Mouse (Mus musculus) gastrocnemius, postnatal 36 days (tissue): Measurements from ENCODE around the gene Tldc1. TPM values are rescaled to one million over a fixed set of nuclear protein-coding genes. Genes with fewer than 3 reads are reported as not detected.

Experiments
- DNase-seq, 2 experiments: peaks; one replicate each; pipeline ENCODE4 v3.0.0; 2022
- intact Hi-C: fragments of 180-260 bp; cut with DNase I; formaldehyde crosslinking; loops from one replicate; pipeline ENCODE4 v1.15.1; 2025
- total RNA-seq, 2 experiments: library from RNA; stranded (reverse); gene quantifications; 2 replicates each; pipeline ENCODE4 v1.2.3; 2021

Gene Tldc1
- total RNA-seq, 2 experiments from 2014 or later: 3.7 to 4.9 TPM

DNA sequence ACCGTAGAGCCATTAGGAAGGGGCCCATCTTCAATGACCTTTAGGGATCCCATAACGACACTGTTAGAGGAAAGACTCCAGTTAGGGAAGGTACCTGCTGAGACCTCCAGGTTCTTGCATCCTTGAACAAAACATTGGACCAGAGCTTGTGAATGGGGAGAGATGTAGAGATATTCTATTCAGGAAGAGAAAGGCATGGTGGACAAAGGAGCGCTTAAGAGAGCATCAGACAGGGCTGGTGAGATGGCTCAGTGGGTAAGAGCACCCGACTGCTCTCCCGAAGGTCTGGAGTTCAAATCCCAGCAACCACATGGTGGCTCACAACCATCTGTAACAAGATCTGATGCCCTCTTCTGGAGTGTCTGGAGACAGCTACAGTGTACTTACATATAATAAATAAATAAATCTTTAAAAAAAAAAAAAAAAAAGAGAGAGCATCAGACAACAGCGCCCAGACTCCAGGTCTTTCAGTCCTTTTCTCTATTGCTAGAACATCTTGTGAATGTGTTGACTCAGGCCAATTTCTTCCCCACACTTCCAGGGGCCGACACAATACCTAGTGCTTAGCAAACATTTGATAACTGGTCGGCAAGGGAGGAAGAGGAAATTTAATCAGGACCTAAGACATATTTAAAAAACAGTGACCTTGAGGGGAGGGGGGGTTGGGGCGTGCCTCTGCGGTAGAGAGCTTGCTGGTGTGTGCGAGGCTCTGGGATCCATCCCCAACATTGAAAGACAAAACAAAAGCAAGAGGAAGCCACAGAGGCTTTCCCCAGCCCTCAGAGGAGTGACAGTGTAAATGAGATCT lies 40.9 kb downstream of the Tldc1 start:
- no peak for DNase-seq
- intact Hi-C loops: no loop called here

DNA sequence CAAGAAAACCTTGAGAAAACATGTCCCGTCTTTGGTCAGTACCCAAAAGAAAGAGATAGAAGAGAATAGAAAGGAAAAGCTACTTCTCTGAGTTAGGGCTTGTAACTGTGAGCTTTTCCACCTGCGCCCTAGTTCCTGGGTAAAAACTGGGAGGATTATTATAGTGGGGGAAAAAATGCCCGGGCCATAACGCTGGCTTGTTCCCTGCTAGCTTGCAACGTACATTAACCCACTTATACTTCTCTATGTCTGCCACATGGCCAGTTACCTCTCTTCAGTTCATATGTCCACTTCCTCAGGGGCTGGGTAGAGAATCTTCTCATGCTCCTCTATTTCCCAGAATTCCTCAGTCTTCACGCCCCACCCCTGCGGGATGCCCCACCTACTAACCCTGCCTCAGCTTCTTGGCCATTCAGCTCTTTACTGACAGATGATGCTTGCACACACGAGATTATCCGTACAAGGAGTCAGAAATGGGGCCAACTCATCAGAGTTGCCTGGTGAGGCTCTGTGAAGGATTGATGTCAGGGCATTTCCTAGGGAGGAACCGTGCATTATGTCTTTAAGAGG lies 41.8 kb downstream of the Tldc1 start:
- DNase-seq: no peak
- intact Hi-C loops: no loop called here

DNA sequence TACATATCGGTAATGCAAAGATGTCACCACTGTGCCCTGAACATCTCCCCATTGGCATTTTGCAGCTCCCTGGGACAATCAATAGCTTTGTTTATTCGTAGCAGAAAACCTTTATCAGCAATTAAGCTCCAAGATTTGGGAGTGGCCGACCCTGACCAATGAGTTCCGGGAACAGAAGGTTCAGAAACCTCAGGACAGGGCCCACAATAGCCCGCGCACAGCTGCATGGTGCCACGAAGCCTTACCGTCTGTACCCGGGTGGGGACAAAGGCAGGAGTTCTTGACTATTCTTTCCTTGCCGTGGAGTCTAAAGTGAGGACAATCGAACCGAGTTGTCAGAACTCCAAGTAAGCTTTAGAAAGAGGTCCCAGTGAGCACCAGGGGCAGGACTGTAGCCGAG lies 46.1 kb downstream of the Tldc1 start:
- intact Hi-C loops: no loop called here
- DNase-seq: no peak

DNA sequence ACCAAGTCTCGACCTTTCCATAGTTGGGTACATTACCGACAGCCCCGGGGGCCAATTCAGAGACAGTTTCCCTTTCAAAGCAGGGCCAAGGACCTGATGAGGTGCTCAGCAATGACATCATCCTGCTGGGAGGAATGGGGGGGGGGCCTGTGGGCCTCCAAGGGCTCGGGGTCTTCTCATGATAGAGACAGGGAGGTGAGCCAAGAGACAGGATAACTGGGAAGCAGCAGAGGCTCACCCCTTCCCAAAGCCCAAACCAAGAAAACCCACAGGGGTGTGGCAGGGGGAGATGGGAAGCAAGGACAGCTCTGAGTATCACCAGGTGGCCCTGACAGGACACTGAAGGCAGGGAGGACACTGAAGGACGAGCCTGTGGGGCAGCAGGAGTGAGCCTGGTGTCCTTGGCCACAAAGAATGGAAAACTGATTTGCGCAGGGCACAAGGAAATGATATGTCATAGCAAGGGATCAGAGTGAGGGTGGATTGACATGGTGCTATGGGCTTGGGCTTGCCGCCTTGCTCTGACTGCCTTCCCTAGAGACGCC lies 49.8 kb downstream of the Tldc1 start:
- intact Hi-C loops: no loop called here
- DNase-seq: no peak

DNA sequence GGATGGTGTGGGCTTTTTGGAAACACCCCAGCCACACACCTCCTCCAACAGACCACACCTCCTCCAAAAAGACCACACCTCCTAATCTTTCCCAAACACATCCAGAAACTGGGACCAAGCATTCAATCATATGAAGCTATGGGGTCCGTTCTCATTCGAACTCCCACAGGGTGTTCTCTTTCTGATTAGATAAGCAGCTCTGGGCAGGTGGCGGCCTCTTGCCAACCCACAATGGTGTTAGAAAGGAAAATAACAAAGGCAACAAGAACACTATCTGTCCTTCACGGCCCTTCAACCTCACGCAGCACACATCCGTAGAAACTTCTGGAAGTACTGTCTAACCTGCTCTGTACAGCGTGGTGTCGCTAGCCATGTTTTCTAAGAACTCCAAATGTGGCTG lies 51.1 kb downstream of the Tldc1 start:
- intact Hi-C loops: no loop called here
- DNase-seq: no peak

DNA sequence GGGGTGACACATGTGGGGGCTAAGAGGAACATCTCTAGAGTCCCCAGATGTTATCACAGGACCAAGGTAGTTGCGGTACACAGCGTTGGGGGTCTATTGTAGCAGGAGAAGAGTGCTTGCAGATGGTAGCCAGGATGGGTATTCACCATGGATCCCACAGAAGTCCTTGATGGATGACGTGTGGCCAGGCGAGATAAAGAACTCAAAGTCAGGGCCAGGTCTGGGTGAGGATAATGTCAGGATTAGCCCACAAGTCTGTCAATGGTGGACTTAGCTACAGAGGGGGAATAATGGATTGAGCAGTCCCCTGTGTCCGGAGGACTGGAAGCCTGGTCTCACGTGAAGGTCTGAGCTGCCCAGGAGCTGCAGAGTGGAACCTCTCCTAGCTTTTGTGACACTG lies 53.6 kb downstream of the Tldc1 start:
- intact Hi-C loops: no loop called here
- DNase-seq: no peak

DNA sequence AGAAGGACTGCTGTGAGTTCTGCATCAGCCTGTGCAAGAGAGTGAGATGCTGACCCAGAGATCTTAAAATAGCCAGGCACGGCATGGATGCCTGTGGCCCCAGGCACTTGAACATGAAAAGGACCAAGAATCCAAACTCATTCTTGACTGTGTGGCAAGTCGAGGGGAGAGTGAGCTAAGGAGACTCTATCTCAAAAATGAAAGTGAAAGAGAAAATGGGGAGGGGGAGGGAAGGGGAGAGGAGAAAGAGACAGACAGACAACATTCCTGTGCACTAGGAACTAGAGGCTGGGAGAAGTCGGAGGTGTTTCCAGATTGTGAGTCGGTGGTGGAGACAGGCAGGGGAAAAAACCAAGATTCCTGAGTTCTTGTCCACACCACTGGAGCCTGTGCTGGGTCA lies 54.5 kb downstream of the Tldc1 start:
- intact Hi-C loops: no loop called here
- DNase-seq: no peak

DNA sequence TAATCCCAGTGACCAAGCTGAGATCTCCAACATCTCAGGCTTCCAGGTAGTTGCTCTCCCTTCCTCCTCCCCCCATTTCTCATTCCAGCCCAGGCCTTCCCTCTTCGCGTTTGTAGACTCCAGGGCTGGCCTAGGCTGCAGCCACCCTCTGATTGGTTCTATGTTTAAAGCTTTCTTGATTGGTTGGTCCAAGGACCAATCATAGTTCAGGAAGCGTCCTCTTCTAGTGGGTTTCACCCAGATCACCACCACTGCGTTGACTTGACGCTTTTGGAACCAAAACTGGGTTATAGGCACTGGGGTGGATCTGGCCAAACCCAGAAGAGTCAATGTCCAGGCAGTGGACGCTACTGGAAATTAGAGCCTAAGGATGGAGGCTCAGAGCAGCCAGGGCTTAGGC lies 55.9 kb downstream of the Tldc1 start:
- no peak for DNase-seq
- intact Hi-C loops: no loop called here

DNA sequence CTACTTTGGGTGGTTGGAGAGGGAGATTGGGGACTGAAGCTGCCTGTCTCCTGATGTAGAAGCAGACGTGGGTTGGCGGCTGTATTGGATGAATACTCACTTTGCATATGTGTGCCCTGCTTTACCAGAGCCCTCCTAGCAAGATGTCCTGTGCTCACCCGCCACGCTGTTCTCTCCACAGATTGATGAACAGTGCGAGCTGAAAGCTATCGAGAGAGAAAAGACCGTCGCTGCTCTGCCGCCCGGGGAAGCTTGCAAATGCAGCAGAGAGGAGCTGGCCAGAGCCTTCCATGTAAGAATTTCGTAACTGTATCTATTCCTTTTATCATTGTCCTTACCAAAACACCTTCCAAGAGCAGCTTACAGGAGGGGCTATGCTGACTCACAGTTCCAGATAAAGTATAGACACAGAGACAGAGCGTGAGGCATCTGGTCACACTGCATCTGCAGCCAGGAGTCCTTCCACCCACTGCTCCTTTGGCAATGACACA lies 59.2 kb downstream of the Tldc1 start:
- intact Hi-C loops: no loop called here
- DNase-seq: no peak

DNA sequence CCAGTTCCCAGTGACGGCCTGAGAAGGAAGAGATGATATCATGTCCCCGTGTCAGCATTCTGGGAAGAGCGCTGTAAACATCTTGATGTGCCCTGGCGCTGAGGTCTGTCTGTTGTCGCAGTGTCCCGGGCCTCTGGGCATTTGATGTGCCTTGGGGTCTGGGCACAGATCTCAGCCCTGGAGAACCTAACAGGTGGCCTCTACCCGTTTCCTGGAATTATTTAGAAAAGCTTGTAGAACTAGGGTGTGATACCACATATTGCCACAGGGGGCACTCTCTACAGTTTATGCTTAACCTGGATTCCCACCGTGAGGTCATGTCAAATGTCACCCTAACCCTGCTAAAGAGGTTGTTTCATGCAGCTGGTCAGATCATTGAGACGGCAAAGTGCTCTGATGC lies 60.5 kb downstream of the Tldc1 start:
- intact Hi-C loops: no loop called here
- no peak for DNase-seq

DNA sequence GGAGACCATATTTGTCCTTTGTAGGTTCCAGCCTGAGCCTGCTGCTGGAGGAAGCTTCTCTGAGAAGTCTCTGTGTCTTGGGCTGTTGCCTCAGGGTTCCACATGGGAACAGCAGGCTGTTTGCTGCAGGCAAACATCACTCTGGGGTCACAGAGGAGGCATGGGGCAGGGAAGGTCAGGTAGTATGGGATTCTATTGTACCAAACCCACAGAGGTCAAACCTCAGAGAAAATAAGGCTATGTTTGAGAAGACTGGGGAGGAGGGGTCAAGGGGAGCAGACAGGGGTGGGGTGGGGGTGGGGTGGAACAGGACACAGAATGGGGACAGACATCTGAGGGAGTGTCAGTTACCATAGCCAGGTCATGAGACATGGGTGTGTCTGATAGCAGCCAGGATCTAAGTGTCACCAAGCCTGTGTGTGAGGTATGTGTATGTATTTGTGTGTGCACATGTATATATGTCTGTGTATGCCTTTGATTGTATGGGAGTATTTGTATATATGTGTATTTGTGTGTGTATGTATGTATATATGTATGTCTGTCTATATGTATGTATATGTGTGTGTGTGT lies 61.4 kb downstream of the Tldc1 start:
- intact Hi-C loops: no loop called here
- no peak for DNase-seq

DNA sequence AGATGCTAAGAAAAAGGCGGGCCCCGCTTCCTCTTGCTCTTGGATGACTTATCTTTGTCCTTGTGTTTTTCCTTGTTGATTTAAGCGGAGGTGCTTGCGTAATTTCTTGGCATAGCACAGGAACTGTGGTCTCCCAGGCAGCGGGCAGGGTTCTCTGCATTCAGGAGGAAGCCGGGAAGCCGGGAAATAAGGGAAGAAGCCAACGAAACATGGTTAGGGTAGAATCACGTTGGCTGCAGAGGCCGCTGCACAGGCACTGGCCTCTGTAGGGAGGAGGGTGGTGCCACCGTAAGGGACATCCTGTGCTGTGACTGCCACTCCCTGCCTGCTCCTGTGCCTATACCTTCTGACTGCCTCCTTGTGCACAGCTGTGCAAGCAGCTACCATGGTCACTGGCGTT lies 63.0 kb downstream of the Tldc1 start:
- intact Hi-C loops: no loop called here
- no peak for DNase-seq

DNA sequence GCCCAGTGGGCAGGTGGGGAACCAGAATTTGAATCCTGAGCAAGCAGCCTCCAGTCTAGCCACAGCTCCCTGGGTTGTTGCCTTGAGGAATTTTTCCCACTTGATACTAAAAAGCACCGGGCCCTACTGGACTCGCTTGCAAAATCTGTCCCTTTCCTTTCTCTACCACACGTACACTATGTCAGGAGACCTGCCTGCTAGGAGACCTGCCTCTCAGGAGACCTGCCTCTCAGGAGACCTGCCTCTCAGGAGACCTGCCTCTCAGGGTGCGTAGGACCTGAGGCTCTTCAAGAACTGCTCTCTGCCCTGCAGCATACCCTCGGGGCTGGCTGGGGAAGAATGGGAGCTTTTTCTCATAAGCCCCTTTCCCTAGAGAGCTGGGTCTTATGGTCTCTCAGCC lies 64.8 kb downstream of the Tldc1 start:
- intact Hi-C loops: no loop called here

DNA sequence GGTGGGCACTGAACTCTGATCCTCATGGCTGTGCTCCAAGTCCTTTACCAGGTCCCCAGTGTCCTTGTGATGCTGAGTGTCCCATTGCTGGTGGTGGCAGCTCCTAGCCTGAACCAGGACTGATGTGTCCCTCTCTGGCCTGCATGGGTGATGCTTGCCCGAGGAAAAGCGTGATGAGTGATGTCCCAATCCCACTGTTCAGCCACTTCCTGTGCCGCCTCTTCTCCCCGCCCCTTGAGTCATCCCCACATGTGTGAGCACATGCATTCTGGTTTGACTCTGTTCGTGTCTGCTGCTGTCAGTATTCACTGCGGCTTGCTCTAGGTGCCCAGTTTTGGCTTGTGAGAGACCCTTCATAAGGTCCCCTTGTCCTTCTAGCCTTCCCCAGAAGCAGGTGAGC lies 66.0 kb downstream of the Tldc1 start:
- intact Hi-C loops: no loop called here
- no peak for DNase-seq

More for the DNA sequence above, 64.8 kb downstream of the Tldc1 start:
- DNase-seq: no peak

Other genes with a start within 250 kb of the Tldc1 start
- 10 to 100 TPM; 24.0 to 29.0 TPM for gene Mbtps1, start 219.7 kb downstream of the Tldc1 start, total RNA-seq
- gene Hsdl1, start 203.2 kb downstream of the Tldc1 start, total RNA-seq: 10 to 100 TPM; 14.0 to 14.9 TPM
- gene Dnaaf1, start 203.2 kb downstream of the Tldc1 start, total RNA-seq: not detected
- 1 to 10 TPM; 4.0 to 4.8 TPM for gene Taf1c, start 173.2 kb downstream of the Tldc1 start, total RNA-seq
- gene Adad2, start 165.7 kb downstream of the Tldc1 start, total RNA-seq: under 1 TPM; 0.17 to 0.20 TPM
- 10 to 100 TPM; 12.6 to 26.2 TPM for gene Kcng4, start 142.7 kb downstream of the Tldc1 start, total RNA-seq
- 100 to 1,000 TPM; 103 to 105 TPM for gene Wfdc1, start 112.1 kb downstream of the Tldc1 start, total RNA-seq
- gene Atp2c2, start 78.4 kb downstream of the Tldc1 start, total RNA-seq: under 1 TPM; 0.13 to 0.32 TPM
- 1 to 10 TPM; 4.8 to 6.6 TPM for gene Cotl1, start 62.1 kb upstream of the Tldc1 start, total RNA-seq
- 1 to 10 TPM; 1.0 to 1.4 TPM for gene Klhl36, start 83.8 kb upstream of the Tldc1 start, total RNA-seq
- gene Usp10, start 131.9 kb upstream of the Tldc1 start, total RNA-seq: 10 to 100 TPM; 51.0 to 57.1 TPM
- gene Gm20388, start 132.4 kb upstream of the Tldc1 start, total RNA-seq: 1 to 10 TPM; 6.8 to 7.8 TPM
- 10 to 100 TPM in 1 of 2 experiments, 1 to 10 TPM in 1; 8.1 to 12.3 TPM for gene Crispld2, start 214.0 kb upstream of the Tldc1 start, total RNA-seq